Mouse (Mus musculus) brown adipose tissue, adult 24 weeks (tissue): ENCODE results near the gene Grip1. TPM values are rescaled to one million over a fixed set of nuclear protein-coding genes. Genes with fewer than 3 reads are reported as not detected.

Experiments
- H3K27ac ChIP-seq: fragments of 200-500 bp; replicated peaks from 2 replicates; pipeline ENCODE4 v1.5.1; 2012; ENCODE audit warnings: low read depth, mild to moderate bottlenecking, low read length
- H3K4me1 ChIP-seq: fragments of 200-500 bp; 2 replicates; pipeline ENCODE4 v1.6.1; 2012; ENCODE audit warnings: low read length, mixed read lengths; ENCODE audit not compliant: control insufficient read depth, insufficient read depth, insufficient read length
- H3K4me3 ChIP-seq: fragments of 200-500 bp; 2 replicates; pipeline ENCODE4 v1.5.1; 2012; ENCODE audit warnings: low read depth, mild to moderate bottlenecking, low read length, moderate library complexity; ENCODE audit not compliant: insufficient read depth
- polyA plus RNA-seq: library from polyadenylated mRNA; stranded (reverse); fragments of >200 nt; gene quantifications from 2 replicates; pipeline ENCODE4 v1.2.4, GENCODE M21; 2012; ENCODE audit not compliant: missing spikeins, insufficient read depth, insufficient read length

Gene Grip1
- polyA plus RNA-seq, 1 experiment, result not detected

GRCm38 (mm10) chr10:119884591-119884990 is 431.0 kb downstream of the Grip1 start:
- Histone ChIP-seq H3K4me1 (no peaks in the 10 kb centered on the region), H3K27ac (no peak overlapping the region), H3K4me3 (no peak overlapping the region)

DNA sequence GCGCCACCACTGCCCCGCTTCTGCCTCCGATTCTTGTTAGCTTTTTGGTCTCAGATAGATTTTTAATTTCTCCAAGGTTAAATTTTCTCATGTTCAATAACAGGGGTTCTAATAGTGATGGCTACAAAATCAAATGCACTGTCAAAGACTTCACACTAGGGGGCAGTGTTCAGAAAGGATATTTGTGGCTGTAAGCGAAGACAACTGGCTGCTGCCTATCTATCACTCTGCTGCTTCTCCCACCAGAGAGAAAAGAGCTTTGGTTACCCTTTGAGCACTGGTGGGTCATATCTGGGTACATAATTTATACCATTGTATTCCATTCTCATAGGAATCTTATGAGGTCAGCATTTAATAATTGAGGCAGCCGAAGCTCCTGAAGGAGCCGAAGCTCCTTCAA is 431.9 kb downstream of the Grip1 start:
- Histone ChIP-seq H3K4me1 (no peaks in the 10 kb centered on the region), H3K4me3 (no peak overlapping the region), H3K27ac (no peak overlapping the region)

DNA sequence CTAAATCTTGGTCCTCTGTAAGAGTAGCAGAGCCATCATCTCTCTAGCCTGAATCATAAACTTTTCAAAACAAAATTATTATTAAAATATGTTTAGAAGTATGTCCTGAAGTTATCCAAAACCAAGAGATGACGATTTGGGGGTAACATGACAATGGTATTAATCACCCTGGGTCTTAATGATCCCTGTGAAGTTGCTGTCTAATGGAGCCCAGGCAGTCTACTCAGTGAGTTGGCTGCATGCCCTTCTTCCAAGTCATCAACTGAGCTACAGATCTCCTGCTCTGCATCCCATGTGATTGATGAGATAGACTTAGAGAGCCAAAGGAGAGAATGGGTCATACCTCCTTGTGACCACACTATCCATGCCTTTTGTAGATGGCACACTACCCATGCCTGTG is 433.1 kb downstream of the Grip1 start:
- no peak overlapping the region for H3K27ac ChIP-seq

GRCm38 (mm10) chr10:119902754-119903153 is 449.1 kb downstream of the Grip1 start:
- H3K27ac ChIP-seq, result no peak overlapping the region
- H3K4me1 ChIP-seq, result no peaks in the 10 kb centered on the region
- no peak overlapping the region for H3K4me3 ChIP-seq

More for the DNA sequence above, 433.1 kb downstream of the Grip1 start:
- Histone ChIP-seq H3K4me3 (no peak overlapping the region), H3K4me1 (no peaks in the 10 kb centered on the region)

DNA sequence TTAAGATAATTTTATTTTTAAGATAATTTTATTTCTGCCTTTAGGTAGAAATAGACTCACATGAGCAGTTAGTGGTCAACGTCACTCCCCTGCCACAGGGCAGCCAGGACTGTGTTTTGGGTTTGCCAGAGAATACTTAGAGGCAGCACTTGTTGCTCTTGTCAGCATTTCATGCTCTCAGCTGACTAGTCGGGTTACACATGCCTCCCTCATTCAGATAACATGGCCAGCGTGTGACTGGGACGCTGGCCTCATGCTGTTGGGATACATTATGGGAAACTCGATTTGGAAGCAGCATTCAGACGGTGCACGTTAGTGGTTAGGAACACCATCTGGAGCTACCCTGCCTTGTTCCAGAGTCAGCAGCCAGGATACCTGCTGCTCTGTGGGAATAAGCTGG is 453.2 kb downstream of the Grip1 start:
- Histone ChIP-seq H3K27ac (no peak overlapping the region), H3K4me3 (no peak overlapping the region), H3K4me1 (no peaks in the 10 kb centered on the region)

DNA sequence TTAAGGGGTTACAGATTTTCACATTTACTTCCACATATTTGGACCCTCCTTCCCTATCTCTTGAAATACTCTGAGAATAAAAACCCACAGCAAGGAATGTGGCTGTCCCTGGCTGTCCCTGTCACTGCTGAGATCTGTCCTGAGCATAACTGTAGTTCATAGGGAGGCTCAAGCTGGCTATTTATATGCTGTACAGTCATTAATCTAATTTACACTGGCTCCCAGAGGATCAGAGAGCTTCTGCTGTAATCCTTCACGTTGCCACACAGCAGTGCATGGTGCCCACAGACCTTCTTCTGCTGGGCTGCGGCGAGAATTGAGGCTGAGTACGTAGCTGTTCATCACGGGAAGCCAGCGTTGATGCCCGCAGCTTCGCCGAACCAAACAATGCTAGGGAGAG is 464.4 kb downstream of the Grip1 start:
- no peaks in the 10 kb centered on the region for H3K4me1 ChIP-seq
- no peak overlapping the region for H3K27ac ChIP-seq
- no peak overlapping the region for H3K4me3 ChIP-seq

DNA sequence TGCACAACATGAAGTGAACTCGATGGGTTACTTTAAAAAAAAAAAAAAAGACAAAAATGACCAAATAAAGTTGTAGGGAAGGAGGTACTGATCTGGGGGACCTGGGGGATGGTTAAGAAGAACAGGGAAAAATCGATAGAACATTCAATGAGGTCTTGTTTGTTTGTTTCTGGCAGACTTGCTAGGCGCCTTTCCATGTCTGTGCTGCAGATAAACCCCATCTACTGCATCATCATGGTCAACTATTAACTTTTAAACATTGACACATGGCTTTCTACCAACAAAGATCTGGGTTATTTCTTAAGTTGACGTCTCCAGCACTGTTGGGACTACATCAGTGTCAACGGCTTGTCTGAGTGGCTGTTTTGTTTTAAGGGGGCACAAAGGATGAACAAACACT is 474.3 kb downstream of the Grip1 start:
- Histone ChIP-seq H3K4me1 (no peaks in the 10 kb centered on the region), H3K27ac (no peak overlapping the region), H3K4me3 (no peak overlapping the region)

GRCm38 (mm10) chr10:119928921-119929320 is 475.3 kb downstream of the Grip1 start:
- H3K27ac ChIP-seq, result no peak overlapping the region
- no peak overlapping the region for H3K4me3 ChIP-seq
- no peaks in the 10 kb centered on the region for H3K4me1 ChIP-seq

DNA sequence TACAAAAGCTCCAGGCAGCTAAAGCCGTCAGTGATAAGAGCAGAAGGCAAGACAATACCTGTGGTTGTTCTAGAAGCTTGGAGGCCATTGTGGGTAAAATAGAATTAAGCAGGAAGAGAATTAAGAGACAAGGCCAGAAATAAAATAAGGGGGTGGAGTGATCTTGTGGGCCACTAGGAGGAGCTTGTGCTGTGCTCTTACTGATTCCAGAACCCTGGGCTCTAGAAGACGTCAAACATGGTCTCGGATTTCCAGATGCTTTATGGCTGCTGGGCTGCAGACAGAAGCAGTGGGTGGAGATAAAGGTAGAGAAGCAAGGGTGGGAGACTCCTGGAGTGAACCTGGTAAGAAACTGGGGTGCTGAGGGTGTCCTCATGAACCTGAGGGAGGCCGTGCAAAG is 479.2 kb downstream of the Grip1 start:
- Histone ChIP-seq H3K4me1 (no peaks in the 10 kb centered on the region), H3K4me3 (no peak overlapping the region), H3K27ac (no peak overlapping the region)

GRCm38 (mm10) chr10:119933362-119933761 is 479.7 kb downstream of the Grip1 start:
- Histone ChIP-seq H3K4me3 (no peak overlapping the region), H3K4me1 (no peaks in the 10 kb centered on the region), H3K27ac (no peak overlapping the region)

DNA sequence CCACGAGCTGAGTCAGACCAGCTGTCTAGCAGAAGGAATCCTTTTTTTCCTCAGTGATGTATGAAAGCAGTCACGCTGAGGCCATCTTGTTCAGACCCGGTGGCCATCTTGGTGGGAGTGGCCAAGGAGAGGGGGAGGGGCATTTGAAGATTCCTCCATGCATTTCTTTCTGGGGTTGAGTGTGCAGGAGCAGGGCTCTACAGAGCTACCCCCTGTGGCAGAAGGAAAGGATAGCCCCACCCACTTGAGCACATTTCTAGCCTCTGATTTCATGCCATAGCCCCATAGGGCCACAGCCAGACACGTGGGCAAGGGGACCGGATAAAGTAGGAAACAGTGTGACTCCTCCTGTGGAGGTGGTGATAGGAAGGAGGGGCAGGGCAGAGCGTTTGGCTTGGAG is 481.6 kb downstream of the Grip1 start:
- Histone ChIP-seq H3K27ac (no peak overlapping the region), H3K4me1 (no peaks in the 10 kb centered on the region), H3K4me3 (no peak overlapping the region)

DNA sequence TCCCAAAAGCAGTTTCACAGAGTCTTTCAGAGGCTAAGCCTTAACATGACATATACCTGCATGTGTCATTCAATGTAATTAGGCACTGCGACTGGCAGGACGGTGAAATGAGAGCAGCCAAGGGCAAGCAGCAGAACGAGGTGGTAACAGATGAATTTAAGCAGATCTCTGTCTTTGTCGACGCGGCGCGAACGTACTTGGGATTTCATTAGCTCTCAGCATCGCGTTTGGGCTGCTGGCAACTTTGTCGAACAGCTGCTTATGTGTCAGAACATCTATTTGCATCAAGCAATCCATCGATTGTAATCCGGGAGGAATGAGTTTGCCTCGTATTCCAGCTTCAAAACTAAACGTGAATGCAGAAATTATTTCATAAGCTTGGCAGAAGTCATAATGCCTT is 483.9 kb downstream of the Grip1 start:
- no peak overlapping the region for H3K4me3 ChIP-seq
- no peaks in the 10 kb centered on the region for H3K4me1 ChIP-seq
- H3K27ac ChIP-seq, result no peak overlapping the region

- no peaks in the 10 kb centered on the region for H3K4me1 ChIP-seq
- no peak overlapping the region for H3K27ac ChIP-seq
- no peak overlapping the region for H3K4me3 ChIP-seq
Observed at GRCm38 (mm10) chr10:119943906-119944305, 490.3 kb downstream of the Grip1 start.

- Histone ChIP-seq H3K4me3 (no peak overlapping the region), H3K27ac (no peak overlapping the region), H3K4me1 (no peaks in the 10 kb centered on the region)
Observed at GRCm38 (mm10) chr10:119951460-119951859, 497.8 kb downstream of the Grip1 start.

DNA sequence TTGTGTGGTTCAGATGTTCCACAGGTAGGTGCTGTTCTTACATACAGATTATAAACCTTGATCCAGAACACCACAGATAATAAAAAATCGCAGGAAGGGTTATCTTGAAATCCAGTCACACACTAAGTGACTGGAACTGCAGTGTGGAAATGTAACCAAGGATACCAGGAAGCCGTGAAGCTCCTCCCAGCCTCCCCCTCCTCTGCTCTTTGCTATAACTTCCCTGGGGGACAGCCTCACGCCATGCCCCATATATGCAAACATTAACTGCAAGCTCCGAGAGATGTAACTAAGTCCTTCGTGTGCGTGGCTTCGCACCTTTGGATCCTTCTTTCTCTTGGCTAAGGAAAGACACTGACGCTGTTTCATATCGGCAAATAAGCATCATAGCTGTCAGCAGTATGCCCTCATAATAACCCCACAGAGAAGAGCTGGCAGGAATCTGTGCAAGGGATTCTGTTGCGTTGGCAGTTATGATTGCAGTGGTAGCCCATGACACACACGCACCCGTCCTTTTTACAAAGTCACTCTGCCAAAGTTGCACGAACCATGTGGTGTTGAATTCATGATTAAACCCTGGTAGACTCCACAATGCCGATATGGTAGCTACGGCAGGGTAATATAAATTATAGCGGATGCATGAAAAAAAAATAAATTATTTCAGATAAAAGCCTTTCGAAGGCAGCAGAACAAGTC is 503.8 kb downstream of the Grip1 start:
- Histone ChIP-seq H3K27ac (no peak overlapping the region), H3K4me1 (no peaks in the 10 kb centered on the region), H3K4me3 (no peak overlapping the region)

- no peaks in the 10 kb centered on the region for H3K4me1 ChIP-seq
- H3K4me3 ChIP-seq, result no peak overlapping the region
- H3K27ac ChIP-seq, result no peak overlapping the region
Observed at GRCm38 (mm10) chr10:119960915-119961314, 507.3 kb downstream of the Grip1 start.
